Mouse (Mus musculus) liver, adult 10 weeks (tissue): Measurements from ENCODE around the gene Prlhr. TPM values are rescaled to one million over a fixed set of nuclear protein-coding genes. Genes with fewer than 3 reads are reported as not detected.

Source experiments
- polyA plus RNA-seq: library from polyadenylated mRNA; stranded (reverse); fragments of 350-450 nt; fragmentation: Illumina TruSeq; extraction: RNeasy Lipid Tissue Mini Kit (QIAGEN cat#74804); gene quantifications from one replicate; pipeline ENCODE4 v1.2.3, GENCODE M21; 2014; ENCODE audit warnings: low read depth, low replicate concordance

Prlhr gene
- polyA plus RNA-seq = not detected

GRCm38 (mm10) chr19:60468254-60468762, at the start of gene Prlhr:
Prlhr (minus strand) TSS chr19:60468304.

Other genes starting within 250 kb of the Prlhr start
- 17.8 TPM for gene Fam204a, start 241.6 kb downstream of the Prlhr start, polyA plus RNA-seq
- 56.9 TPM for gene Cacul1, start 112.7 kb upstream of the Prlhr start, polyA plus RNA-seq